ENCODE assay signal across 24 mouse cellular contexts in genomic region chr16:11880461-11880860, GRCm38 (mm10). TPM values are rescaled to one million over a fixed set of nuclear protein-coding genes. Genes with fewer than 3 reads are reported as not detected.
DNase-seq lines count a peak whose midpoint lies in the region; ATAC-seq and TF ChIP-seq lines count a peak whose summit lies in the region.
"Had no signal": no experiment of that assay in that cellular context is flagged by ENCODE, and none has a peak within 500 bp of the region (broad histone marks: within the 10 kb centered on the region; RNA-seq: fewer than 3 reads in every experiment).

No protein-coding gene starts in this region.

- no peak overlapping the region for H3K4me2 ChIP-seq in heart, embryonic 11.5 days
- H3K4me2 ChIP-seq in heart, embryonic 13.5 days: no peak overlapping the region
- no peak overlapping the region for H3K4me2 ChIP-seq in heart, postnatal 0 days (ENCODE audit: low read depth, low read length)
- H3K4me2 ChIP-seq in intestine, embryonic 16.5 days (ENCODE audit: low read depth, low read length): no peak overlapping the region
- H3K4me2 ChIP-seq: forebrain, embryonic 13.5 days; hindbrain, embryonic 14.5 days had no signal

- no peak for TF ChIP-seq EP300 in heart, postnatal 0 days (IDR thresholded peaks at IDR 0.05; ENCODE audit: low read depth)

- peaks cover 8% of the 10 kb centered on the region; the same call in 1 of the 2 replicates for H3K4me1 ChIP-seq in heart, embryonic 11.5 days (ENCODE audit: control insufficient read depth, insufficient read depth, low read length)
- peaks cover 21% of the 10 kb centered on the region for H3K4me1 ChIP-seq in heart, embryonic 13.5 days
- no peaks in the 10 kb centered on the region; the same call in 1 of the 2 replicates for H3K4me1 ChIP-seq in heart, postnatal 0 days (ENCODE audit: control insufficient read depth, insufficient read depth)
- H3K4me1 ChIP-seq in intestine, embryonic 16.5 days (ENCODE audit: control insufficient read depth, insufficient read depth, low read length): no peaks in the 10 kb centered on the region
- H3K4me1 ChIP-seq: forebrain, embryonic 10.5 days had no signal

- 42% methylated on average over 6 of the region's 6 CpGs for WGBS in heart, embryonic 11.5 days (ENCODE audit: insufficient replicate concordance)
- WGBS in heart, embryonic 13.5 days: 39% methylated on average over 6 of the region's 6 CpGs
- 33% methylated on average over 6 of the region's 6 CpGs for WGBS in heart, postnatal 0 days
- WGBS in intestine, embryonic 16.5 days: 86% methylated on average over 6 of the region's 6 CpGs

- no peaks in the 10 kb centered on the region for H3K27me3 ChIP-seq in heart, embryonic 11.5 days (ENCODE audit: control insufficient read depth, insufficient read depth, low read length)
- no peaks in the 10 kb centered on the region for H3K27me3 ChIP-seq in heart, embryonic 13.5 days (replicated peaks)
- H3K27me3 ChIP-seq in heart, postnatal 0 days (ENCODE audit: control insufficient read depth, insufficient read depth, low read length): no peaks in the 10 kb centered on the region
- H3K27me3 ChIP-seq in intestine, embryonic 16.5 days (replicated peaks; ENCODE audit: control insufficient read depth, insufficient read depth, low read length): no peaks in the 10 kb centered on the region
- H3K27me3 ChIP-seq: forebrain, embryonic 13.5 days had no signal

- no peak for ATAC-seq in heart, embryonic 11.5 days (replicated peaks; ENCODE audit: insufficient number of reproducible peaks, low FRiP score, low TSS enrichment)
- no peak; the same call in 1 of the 2 replicates for ATAC-seq in heart, embryonic 13.5 days (ENCODE audit: extremely low read depth, insufficient number of reproducible peaks, low FRiP score, low TSS enrichment)
- peak; percentile 91 for ATAC-seq in heart, postnatal 0 days (ENCODE audit: insufficient read depth, low read depth)
- ATAC-seq in monocyte, adult 5-6 weeks (replicated peaks; ENCODE audit: insufficient number of reproducible peaks, low FRiP score, low TSS enrichment, poor library complexity, severe bottlenecking): no peak
- ATAC-seq in intestine, embryonic 16.5 days: no peak
- ATAC-seq: activated CD4-positive, CD25-positive, alpha-beta regulatory T cell, adult 4 months; forebrain, embryonic 13.5 days; forebrain, embryonic 16.5 days; hindbrain, postnatal 0 days; inflammation-experienced regulatory T-cells, adult 6 months; intestine, postnatal 0 days had no signal

- H3K9me3 ChIP-seq in heart, embryonic 11.5 days (replicated peaks; ENCODE audit: control insufficient read depth, low read length): no peaks in the 10 kb centered on the region
- H3K9me3 ChIP-seq in heart, embryonic 13.5 days: no peaks in the 10 kb centered on the region
- no peaks in the 10 kb centered on the region for H3K9me3 ChIP-seq in heart, postnatal 0 days (replicated peaks; ENCODE audit: control insufficient read depth, low read length)
- H3K9me3 ChIP-seq in intestine, embryonic 16.5 days (ENCODE audit: control insufficient read depth, low read length): no peaks in the 10 kb centered on the region
- H3K9me3 ChIP-seq: forebrain, embryonic 10.5 days; forebrain, embryonic 13.5 days had no signal

- DNase-seq in heart, adult 11 months: peak; percentile 93
- peak; percentile 24 for DNase-seq in heart, adult 8-10 months (ENCODE audit: low spot score)
- DNase-seq in heart, postnatal 0 days (ENCODE audit: low spot score): peak; percentile 38
- DNase-seq in right cerebral cortex, postnatal 36 days (ENCODE audit: low spot score in 2 of 2): no peak
- DNase-seq: adrenal gland, adult 8-10 months; adrenal gland, postnatal 25 days; cerebellum, adult 11-12 months; cerebellum, adult 8-10 months; cerebellum, postnatal 14 days; gastrocnemius, postnatal 10 days; gastrocnemius, postnatal 36 days; kidney, adult 2 months had no signal

- no peak for TF ChIP-seq CTCF in heart, postnatal 0 days (IDR thresholded peaks at IDR 0.05; ENCODE audit: low read depth)

- no peak overlapping the region for H3K27ac ChIP-seq in heart, embryonic 11.5 days (ENCODE audit: low read depth, low read length)
- H3K27ac ChIP-seq in heart, embryonic 13.5 days (replicated peaks): 0 out of 2 replicates have a peak overlapping the region, but pooled peaks have one; percentile 9
- peak overlapping the region; percentile 25; the same call in 1 of the 2 replicates for H3K27ac ChIP-seq in heart, postnatal 0 days (ENCODE audit: low read depth)
- H3K27ac ChIP-seq in intestine, embryonic 16.5 days (ENCODE audit: low read length): no peak overlapping the region
- H3K27ac ChIP-seq: forebrain, embryonic 10.5 days; forebrain, embryonic 13.5 days; hindbrain, embryonic 14.5 days; hindbrain, postnatal 0 days had no signal

- no peak overlapping the region for H3K4me3 ChIP-seq in heart, embryonic 11.5 days (ENCODE audit: low read depth, low read length)
- H3K4me3 ChIP-seq in heart, embryonic 13.5 days: no peak overlapping the region
- no peak overlapping the region for H3K4me3 ChIP-seq in heart, postnatal 0 days (ENCODE audit: low read depth, low read length)
- no peak overlapping the region for H3K4me3 ChIP-seq in intestine, embryonic 16.5 days (ENCODE audit: low read length)
- H3K4me3 ChIP-seq: forebrain, embryonic 10.5 days; forebrain, embryonic 13.5 days had no signal

- no peak overlapping the region for H3K9ac ChIP-seq in heart, embryonic 11.5 days (ENCODE audit: low read depth, low read length)
- H3K9ac ChIP-seq in heart, embryonic 13.5 days: no peak overlapping the region
- H3K9ac ChIP-seq in heart, postnatal 0 days (replicated peaks; ENCODE audit: low read depth, low read length): no peak overlapping the region
- no peak overlapping the region for H3K9ac ChIP-seq in intestine, embryonic 16.5 days (ENCODE audit: low read depth, low read length)
- H3K9ac ChIP-seq: forebrain, embryonic 13.5 days; hindbrain, embryonic 14.5 days had no signal

- H3K36me3 ChIP-seq in heart, embryonic 11.5 days (ENCODE audit: control insufficient read depth, insufficient read depth, low read length): no peaks in the 10 kb centered on the region
- H3K36me3 ChIP-seq in heart, embryonic 13.5 days: peaks cover 47% of the 10 kb centered on the region
- peaks cover 45% of the 10 kb centered on the region for H3K36me3 ChIP-seq in heart, postnatal 0 days (replicated peaks; ENCODE audit: control insufficient read depth, insufficient read depth, low read length)
- H3K36me3 ChIP-seq in intestine, embryonic 16.5 days (ENCODE audit: control insufficient read depth, insufficient read depth, low read length): no peaks in the 10 kb centered on the region
- H3K36me3 ChIP-seq: forebrain, embryonic 10.5 days had no signal

RNA-seq across cellular contexts. Expression of gene Cpped1, which starts 28.8 kb away (rescaled TPM):
- 34.5 and 34.7 TPM in 2 replicates for polyA plus RNA-seq in heart, embryonic 11.5 days (2014; fragmentation: Nextera tagmentation; extraction: Ambion mirVana)
- total RNA-seq in heart, adult 8-10 months (2022): 10 to 100 TPM; 52.8 to 61.2 (median 58.2) TPM
- polyA plus RNA-seq in heart, embryonic 13.5 days (2015; fragmentation: Nextera tagmentation; extraction: Ambion mirVana): 29.1 and 31.0 TPM in 2 replicates
- total RNA-seq in heart, postnatal 0 days (2014; rRNA removed; ENCODE audit: low replicate concordance): 53.5 and 75.6 TPM in 2 replicates
- 33.6 and 34.1 TPM in 2 replicates for polyA plus RNA-seq in heart, postnatal 0 days (2015; fragmentation: Nextera tagmentation; extraction: Ambion mirVana)
- total RNA-seq in monocyte, adult 5-6 weeks (2017): 5.2 to 6.9 TPM (median 6.3 TPM) in 3 replicates
- polyA plus RNA-seq in intestine, embryonic 16.5 days (2015; fragmentation: Nextera tagmentation; extraction: Ambion mirVana): 34.2 and 35.9 TPM in 2 replicates

Comparison
In these comparisons a context has a peak if more than half of its experiments do, and no peak if none do; other contexts are left out.
1. H3K27ac ChIP-seq: peak in heart, embryonic 13.5 days (single experiment) and heart, postnatal 0 days (single experiment); none in heart, embryonic 11.5 days (single experiment) and intestine, embryonic 16.5 days (single experiment).
2. DNase-seq: peak in heart, adult 11 months (single experiment), heart, adult 8-10 months (single experiment) and heart, postnatal 0 days (single experiment); none in right cerebral cortex, postnatal 36 days (0 of 2).